Mouse (Mus musculus): ENCODE data around the gene Sost. TPM values are rescaled to one million over a fixed set of nuclear protein-coding genes. Genes with fewer than 3 reads are reported as not detected.

The Sost gene
- polyA plus RNA-seq, 1 experiment: 0.25 TPM

GRCm38 (mm10) chr11:101984054-101985025, 17.5 kb upstream of the Sost start, which contains the start of gene Cfap97d1:
TSS of gene Cfap97d1 (plus strand) at chr11:101984279.
- Histone ChIP-seq H3K4me2 (ENCODE audit: low read depth) (peak within 1 kb of the TSS; percentile 92), H3ac (ENCODE audit: control insufficient read depth, insufficient read length) (peak within 1 kb of the TSS; percentile 29), H3K27me3 (ENCODE audit: control insufficient read depth, insufficient read depth, insufficient read length) (peaks cover 11% of the 10 kb centered on the region), H3K79me2 (ENCODE audit: control insufficient read depth, insufficient read depth) (peaks cover 12% of the 10 kb centered on the region), H3K36me3 (ENCODE audit: control insufficient read depth, insufficient read depth) (peaks cover 11% of the 10 kb centered on the region), H3K4me3 (peak within 1 kb of the TSS; percentile 50)
- TF ChIP-seq MAX (IDR thresholded peaks at IDR 0.05; ENCODE audit: low read depth): peak; percentile 24
- TF ChIP-seq MYOG (IDR thresholded peaks at IDR 0.05; ENCODE audit: control insufficient read depth in 1 of 3, insufficient read depth in 1 of 3, insufficient read length in 2 of 3, low read depth in 2 of 3): peak; percentile 80 to 98 (median 94)
- peak; percentile 79 for TF ChIP-seq POLR2A (IDR thresholded peaks at IDR 0.05; ENCODE audit: insufficient read length, low read depth)
- peak; percentile 50 for TF ChIP-seq TCF12 (IDR thresholded peaks at IDR 0.05; ENCODE audit: insufficient read depth, poor library complexity, severe bottlenecking)
- TF ChIP-seq CEBPB (IDR thresholded peaks at IDR 0.05; ENCODE audit: insufficient read depth, poor library complexity, severe bottlenecking): no peak
- TF ChIP-seq POLR2AphosphoS2 (IDR thresholded peaks at IDR 0.05; ENCODE audit: insufficient read length, low read depth): peak; percentile 65
- TF ChIP-seq TCF3 (IDR thresholded peaks at IDR 0.05; ENCODE audit: insufficient read length, low read depth): peak; percentile 73
- no peak for TF ChIP-seq SRF (IDR thresholded peaks at IDR 0.05; ENCODE audit: control insufficient read depth, insufficient read length, low read depth)
- TF ChIP-seq MYOD1 (IDR thresholded peaks at IDR 0.05; ENCODE audit: control insufficient read depth in 1 of 3, insufficient read length in 2 of 3, low read depth in 2 of 3): peak; percentile 76 to 99 (median 98)
- no peak for TF ChIP-seq E2F4 (IDR thresholded peaks at IDR 0.05; ENCODE audit: insufficient read depth)
- TF ChIP-seq USF1 (IDR thresholded peaks at IDR 0.05; ENCODE audit: low read depth): peak; percentile 95
- no peak for TF ChIP-seq REST (IDR thresholded peaks at IDR 0.05; ENCODE audit: insufficient read depth, insufficient read length)

- H3ac ChIP-seq (ENCODE audit: control insufficient read depth, insufficient read length): no peak overlapping the region
- peaks cover 15% of the 10 kb centered on the region for H3K36me3 ChIP-seq (ENCODE audit: control insufficient read depth, insufficient read depth)
- peaks cover 6% of the 10 kb centered on the region for H3K27me3 ChIP-seq (ENCODE audit: control insufficient read depth, insufficient read depth, insufficient read length)
- peaks cover 12% of the 10 kb centered on the region for H3K79me2 ChIP-seq (ENCODE audit: control insufficient read depth, insufficient read depth)
- H3K4me2 ChIP-seq (ENCODE audit: low read depth): peak overlapping the region; percentile 92
- peak overlapping the region; percentile 50 for H3K4me3 ChIP-seq
- TF ChIP-seq POLR2AphosphoS2 (IDR thresholded peaks at IDR 0.05; ENCODE audit: insufficient read length, low read depth): no peak
These were observed 16.7 kb upstream of the Sost start for GRCm38 (mm10) chr11:101983431-101983921.

GRCm38 (mm10) chr11:101982981-101983411, 16.2 kb upstream of the Sost start:
- Histone ChIP-seq H3ac (ENCODE audit: control insufficient read depth, insufficient read length) (no peak overlapping the region), H3K36me3 (ENCODE audit: control insufficient read depth, insufficient read depth) (peaks cover 15% of the 10 kb centered on the region), H3K4me3 (peak overlapping the region; percentile 50), H3K27me3 (ENCODE audit: control insufficient read depth, insufficient read depth, insufficient read length) (peaks cover 6% of the 10 kb centered on the region), H3K79me2 (ENCODE audit: control insufficient read depth, insufficient read depth) (peaks cover 12% of the 10 kb centered on the region), H3K4me2 (ENCODE audit: low read depth) (peak overlapping the region; percentile 92)
- TF ChIP-seq USF1 (IDR thresholded peaks at IDR 0.05; ENCODE audit: low read depth): no peak
- no peak for TF ChIP-seq E2F4 (IDR thresholded peaks at IDR 0.05; ENCODE audit: insufficient read depth)
- TF ChIP-seq POLR2AphosphoS2 (IDR thresholded peaks at IDR 0.05; ENCODE audit: insufficient read length, low read depth): no peak
- no peak for TF ChIP-seq MYOG (IDR thresholded peaks at IDR 0.05; ENCODE audit: control insufficient read depth in 1 of 3, insufficient read depth in 1 of 3, insufficient read length in 2 of 3, low read depth in 2 of 3)
- TF ChIP-seq POLR2A (IDR thresholded peaks at IDR 0.05; ENCODE audit: insufficient read length, low read depth): no peak
- no peak for TF ChIP-seq MYOD1 (IDR thresholded peaks at IDR 0.05; ENCODE audit: control insufficient read depth in 1 of 3, insufficient read length in 2 of 3, low read depth in 2 of 3)
- TF ChIP-seq MAX (IDR thresholded peaks at IDR 0.05; ENCODE audit: low read depth): no peak
- TF ChIP-seq REST (IDR thresholded peaks at IDR 0.05; ENCODE audit: insufficient read depth, insufficient read length): no peak
- TF ChIP-seq CEBPB (IDR thresholded peaks at IDR 0.05; ENCODE audit: insufficient read depth, poor library complexity, severe bottlenecking): no peak
- no peak for TF ChIP-seq TCF12 (IDR thresholded peaks at IDR 0.05; ENCODE audit: insufficient read depth, poor library complexity, severe bottlenecking)
- TF ChIP-seq SRF (IDR thresholded peaks at IDR 0.05; ENCODE audit: control insufficient read depth, insufficient read length, low read depth): no peak
- TF ChIP-seq TCF3 (IDR thresholded peaks at IDR 0.05; ENCODE audit: insufficient read length, low read depth): no peak

DNA sequence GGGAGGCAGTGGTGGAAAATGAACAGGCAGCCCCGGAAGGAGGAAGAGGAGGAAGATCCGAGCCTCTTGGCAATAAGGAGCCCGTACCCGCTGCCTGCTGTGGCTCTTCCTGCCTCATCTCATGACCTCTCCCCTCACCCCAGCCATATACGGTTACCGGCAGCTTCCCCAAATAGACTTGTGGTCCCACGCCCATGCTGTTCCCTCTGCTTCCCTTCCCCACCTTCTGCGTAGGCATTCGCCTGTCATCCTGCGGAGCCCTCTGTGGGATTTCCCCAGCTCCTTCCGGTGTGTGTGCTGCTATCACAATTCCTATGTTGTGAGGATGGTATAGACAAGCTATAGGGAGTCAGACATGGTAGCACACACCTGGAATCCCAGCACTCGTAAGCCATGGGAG, 15.0 kb upstream of the Sost start:
- Histone ChIP-seq H3K27me3 (ENCODE audit: control insufficient read depth, insufficient read depth, insufficient read length) (no peaks in the 10 kb centered on the region), H3ac (ENCODE audit: control insufficient read depth, insufficient read length) (no peak overlapping the region), H3K36me3 (ENCODE audit: control insufficient read depth, insufficient read depth) (peaks cover 15% of the 10 kb centered on the region), H3K4me3 (no peak overlapping the region), H3K79me2 (ENCODE audit: control insufficient read depth, insufficient read depth) (peaks cover 12% of the 10 kb centered on the region), H3K4me2 (ENCODE audit: low read depth) (peak overlapping the region; percentile 52)
- TF ChIP-seq MYOG (IDR thresholded peaks at IDR 0.05; ENCODE audit: control insufficient read depth in 1 of 3, insufficient read depth in 1 of 3, insufficient read length in 2 of 3, low read depth in 2 of 3) (no peak), CEBPB (IDR thresholded peaks at IDR 0.05; ENCODE audit: insufficient read depth, poor library complexity, severe bottlenecking) (no peak), SRF (IDR thresholded peaks at IDR 0.05; ENCODE audit: control insufficient read depth, insufficient read length, low read depth) (peak; percentile 17)
